Mouse (Mus musculus) urinary bladder, postnatal 14 days (tissue): ENCODE measurements at regions not wholly inside any gene's neighbourhood (a gene's known extent, or its start where the extent isn't known, plus 50 kb on each side); places are given as distances from the start of the nearest gene placed in this dataset.

Experiments used
- DNase-seq: peaks from one replicate; pipeline ENCODE4 v3.0.0; 2021; ENCODE audit warnings: low spot score

GRCm38 (mm10) chr10:117579210-117579609 is 50.1 kb upstream of the Cpm start:
- no peak for DNase-seq

DNA sequence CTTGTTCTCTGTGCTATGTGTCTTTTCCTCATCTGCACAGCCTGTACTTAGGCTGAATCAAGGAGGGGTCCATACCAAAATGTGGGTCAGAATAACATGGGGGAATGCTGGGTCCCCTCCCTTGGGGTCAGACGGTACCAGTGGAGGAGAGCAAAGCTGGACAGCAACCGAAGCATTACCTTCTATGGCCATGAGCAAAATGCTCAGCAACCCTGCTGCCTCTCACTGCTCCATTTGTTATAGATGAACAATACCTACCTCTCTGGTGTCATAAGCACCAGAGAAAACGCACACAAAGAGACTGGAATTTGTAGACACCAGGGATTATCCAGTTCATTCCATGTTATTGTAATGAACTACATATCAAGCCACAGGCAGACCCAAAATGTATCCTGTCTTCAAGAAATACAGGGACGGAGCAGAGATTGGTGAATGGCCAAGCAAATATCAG is 50.6 kb upstream of the Cpm start:
- DNase-seq: no peak

DNA sequence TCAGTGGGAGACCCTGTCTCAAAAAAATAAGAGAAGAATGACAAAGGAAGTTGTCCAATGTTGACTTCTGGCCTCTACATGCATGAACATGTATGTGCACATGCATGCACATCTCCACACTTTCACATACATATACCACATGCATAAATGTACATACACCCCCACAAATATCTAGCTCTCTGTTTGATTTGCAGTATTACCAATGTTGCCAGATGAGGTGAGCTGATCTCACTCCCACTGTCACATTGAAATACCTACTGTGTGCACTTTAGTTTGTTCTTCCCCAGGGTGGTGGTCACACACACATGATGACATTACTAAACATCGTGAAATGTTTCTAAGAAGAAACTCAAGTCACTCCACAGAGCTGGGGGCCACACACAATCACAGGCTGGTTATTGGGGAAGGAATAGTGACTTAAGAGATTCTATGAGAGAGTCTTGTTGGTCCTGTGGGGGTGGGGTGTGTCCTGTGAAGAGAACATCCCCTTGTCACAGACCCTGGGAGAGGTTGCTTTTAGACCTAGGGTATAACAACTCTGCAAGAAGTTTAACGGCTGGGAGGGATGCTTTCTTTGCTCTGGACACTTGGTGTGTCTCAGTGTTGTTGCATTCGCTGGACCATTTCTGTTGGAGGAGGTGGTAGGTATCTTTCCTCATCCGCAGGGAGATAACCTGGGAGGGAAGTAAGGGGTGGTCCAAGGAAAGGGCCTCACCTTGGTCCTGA is 51.2 kb upstream of the Cpm start:
- DNase-seq: no peak

- DNase-seq: no peak
These were observed 52.2 kb upstream of the Cpm start for GRCm38 (mm10) chr10:117576881-117577730.

DNA sequence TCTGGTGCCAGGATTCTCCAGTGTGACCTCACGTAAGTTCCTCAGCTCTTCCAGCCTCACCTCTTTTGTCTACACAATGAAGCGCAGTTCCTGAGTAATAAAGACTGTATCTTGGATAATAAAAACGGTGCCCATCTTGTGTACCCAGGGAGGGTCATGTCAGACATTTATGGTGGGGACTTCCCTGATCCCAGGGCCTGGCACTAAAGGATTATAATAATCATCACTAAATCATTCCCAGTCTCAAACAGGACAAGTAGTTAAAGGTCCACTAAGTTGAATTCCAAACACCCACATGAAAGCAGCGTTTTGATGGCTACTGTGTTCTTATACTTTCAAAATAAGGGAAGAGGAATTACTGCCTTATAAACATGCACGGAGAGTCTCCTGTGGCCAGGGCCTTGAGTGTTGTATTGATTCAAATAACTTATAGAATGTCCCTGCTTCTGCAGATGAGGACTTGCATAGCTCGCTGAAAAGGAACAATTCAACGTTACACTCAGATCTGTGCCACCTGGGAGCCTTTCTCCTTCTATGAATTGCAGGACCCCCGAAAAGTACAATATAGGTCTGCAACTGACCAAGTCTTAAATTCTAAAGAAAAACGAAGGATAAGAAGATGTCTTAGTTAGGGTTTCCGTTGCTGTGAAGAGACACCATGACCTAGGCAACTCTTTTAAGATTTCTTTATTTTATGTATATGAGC is 53.0 kb upstream of the Cpm start:
- no peak for DNase-seq

- no peak for DNase-seq
These were observed 53.7 kb upstream of the Cpm start for GRCm38 (mm10) chr10:117575404-117576153.

- DNase-seq: no peak
These were observed 54.4 kb upstream of the Cpm start for GRCm38 (mm10) chr10:117574915-117575314.

GRCm38 (mm10) chr10:117574056-117574727 is 55.1 kb upstream of the Cpm start:
- DNase-seq: no peak

DNA sequence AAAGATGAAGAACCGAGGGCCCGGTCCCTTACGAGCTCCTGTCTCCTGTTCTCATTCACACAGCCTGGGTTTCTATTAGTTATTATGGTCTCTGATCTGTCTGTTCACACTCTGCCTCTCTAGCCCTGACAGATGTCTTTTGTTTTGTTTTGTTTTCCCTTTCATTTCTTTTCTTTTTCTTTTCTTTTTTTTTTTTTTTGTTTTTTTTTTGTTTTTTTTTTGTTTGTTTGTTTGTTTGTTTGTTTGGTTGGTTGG is 55.8 kb upstream of the Cpm start:
- no peak for DNase-seq

GRCm38 (mm10) chr10:117572746-117573595 is 56.3 kb upstream of the Cpm start:
- DNase-seq: no peak

GRCm38 (mm10) chr10:117571891-117572573 is 57.3 kb upstream of the Cpm start:
- peak; percentile 29 for DNase-seq

GRCm38 (mm10) chr10:117570971-117571861 is 58.1 kb upstream of the Cpm start:
- DNase-seq: peak; percentile 18

DNA sequence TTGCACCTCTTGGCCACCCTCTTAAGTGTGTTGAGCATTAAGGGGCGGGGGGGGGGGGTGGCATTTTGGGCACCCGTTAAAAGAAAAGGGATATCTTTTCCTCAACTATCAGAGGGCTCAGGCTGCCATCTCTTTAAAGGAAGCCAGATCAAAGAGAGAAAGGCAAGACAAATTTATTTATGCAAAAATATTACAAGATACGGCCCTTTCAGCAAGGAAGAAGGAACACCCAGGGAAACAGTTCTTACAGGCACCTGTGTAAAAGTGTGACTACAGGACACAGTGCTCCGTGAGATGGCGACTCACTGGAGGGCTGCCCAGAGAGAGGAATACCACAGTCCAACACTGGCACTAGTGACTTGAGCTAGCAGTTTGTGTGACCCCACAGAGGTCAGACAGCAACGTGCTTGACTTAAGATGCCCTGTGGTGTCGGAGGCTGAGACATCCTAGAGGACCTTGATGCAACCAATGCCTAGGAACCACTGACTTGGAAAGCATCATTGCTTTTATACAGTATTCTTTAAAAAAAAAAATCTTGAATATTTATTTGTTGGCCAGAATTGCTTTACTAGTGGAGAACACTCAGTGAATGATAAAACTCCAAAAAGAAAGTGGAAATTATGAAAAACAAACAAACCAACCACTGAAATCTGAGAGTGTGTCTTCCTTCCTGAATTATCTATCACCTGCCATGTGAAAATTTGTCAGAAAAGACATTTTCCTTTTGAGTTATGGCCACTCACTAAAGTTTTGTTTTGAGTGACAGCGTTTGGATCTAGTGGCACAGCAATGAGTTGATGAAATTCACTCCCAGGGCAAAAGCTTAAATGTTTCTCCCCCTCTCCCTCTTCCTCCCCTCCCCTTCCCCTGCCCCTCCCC is 59.0 kb upstream of the Cpm start:
- DNase-seq: no peak

GRCm38 (mm10) chr10:117569301-117570079 is 59.8 kb upstream of the Cpm start:
- no peak for DNase-seq

DNA sequence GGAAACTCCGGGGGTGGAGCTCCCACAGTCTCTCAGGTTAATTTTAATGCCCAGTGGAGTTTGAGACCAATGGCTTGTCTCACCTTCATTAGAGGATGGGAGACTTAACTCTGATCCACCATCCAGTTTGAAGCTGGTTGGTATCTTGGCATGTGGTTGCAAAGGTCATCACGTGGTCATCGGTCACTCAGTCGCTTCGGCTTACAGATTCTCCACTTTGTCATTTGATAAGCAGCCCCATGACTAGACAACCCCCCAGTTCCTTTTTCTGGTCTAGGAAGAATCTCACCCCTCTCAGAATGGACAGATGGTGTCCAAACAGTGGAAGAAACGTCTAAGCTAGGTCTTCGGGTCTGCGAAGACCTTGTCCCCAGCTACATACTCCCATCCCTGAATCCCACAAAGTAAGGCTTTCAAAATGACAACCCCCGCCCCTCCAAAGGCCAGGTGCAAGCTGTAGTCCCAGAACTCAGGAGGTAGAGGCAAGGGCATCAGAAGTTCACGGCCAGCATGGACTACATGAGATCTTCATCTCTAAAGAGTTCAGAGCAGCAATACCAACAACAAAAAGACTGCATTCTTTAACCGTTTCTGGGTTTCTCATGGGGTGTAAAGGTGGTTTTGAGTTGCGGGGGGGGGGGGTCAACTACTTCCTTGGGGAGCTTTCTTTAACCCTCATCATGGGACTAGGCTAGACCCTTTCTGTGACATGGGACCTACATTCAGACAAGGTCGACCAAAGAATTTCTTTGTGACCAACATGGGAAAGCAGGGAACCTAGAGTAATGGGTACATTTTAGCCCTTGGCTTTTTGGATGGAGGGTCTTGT is 60.6 kb upstream of the Cpm start:
- DNase-seq: no peak

- DNase-seq: no peak
These were observed 61.2 kb upstream of the Cpm start for GRCm38 (mm10) chr10:117568138-117568387.
